Mouse (Mus musculus): Measurements from ENCODE around the gene Osbpl2. TPM values are rescaled to one million over a fixed set of nuclear protein-coding genes. Genes with fewer than 3 reads are reported as not detected.
A peak's percentile ranks its signal among the peaks of the same experiment; 100 is the strongest.

Osbpl2 gene
- polyA plus RNA-seq, 1 experiment from 2014 or later: 30.9 TPM

- WGBS: 75% methylated on average over 8 of the region's 8 CpGs
- Histone ChIP-seq H3K36me3 (ENCODE audit: insufficient read depth) (peaks cover 30% of the 10 kb centered on the region; the same call in 1 of the 2 replicates), H3K27me3 (ENCODE audit: insufficient read depth, low read length) (no peaks in the 10 kb centered on the region), H3K4me3 (ENCODE audit: low read depth, low read length) (no peak overlapping the region), H3K4me2 (no peak overlapping the region), H3K9ac (no peak overlapping the region), H3K27ac (ENCODE audit: low read depth) (no peak overlapping the region), H3K9me3 (ENCODE audit: low read depth, low read length) (no peaks in the 10 kb centered on the region), H3K4me1 (ENCODE audit: insufficient read depth) (no peaks in the 10 kb centered on the region)
- peak; percentile 18 for DNase-seq
- no peak for TF ChIP-seq CTCF (IDR thresholded peaks at IDR 0.05; ENCODE audit: low read depth)
- ATAC-seq (ENCODE audit: insufficient read depth): no peak
Observed at GRCm38 (mm10) chr2:180080680-180081079, 38.4 kb upstream of the Osbpl2 start.

GRCm38 (mm10) chr2:180083063-180083462, 36.0 kb upstream of the Osbpl2 start:
- DNase-seq (no peak), ATAC-seq (ENCODE audit: insufficient read depth) (no peak)
- Histone ChIP-seq H3K27ac (ENCODE audit: low read depth) (no peak overlapping the region), H3K4me1 (ENCODE audit: insufficient read depth) (no peaks in the 10 kb centered on the region), H3K4me3 (ENCODE audit: low read depth, low read length) (no peak overlapping the region), H3K36me3 (ENCODE audit: insufficient read depth) (peaks cover 31% of the 10 kb centered on the region; the same call in 1 of the 2 replicates), H3K27me3 (ENCODE audit: insufficient read depth, low read length) (no peaks in the 10 kb centered on the region), H3K9ac (no peak overlapping the region), H3K4me2 (no peak overlapping the region), H3K9me3 (ENCODE audit: low read depth, low read length) (no peaks in the 10 kb centered on the region)
- WGBS: 90% methylated on average over 10 of the region's 10 CpGs
- no peak for TF ChIP-seq CTCF (IDR thresholded peaks at IDR 0.05; ENCODE audit: low read depth)

- no peaks in the 10 kb centered on the region for H3K27me3 ChIP-seq (ENCODE audit: insufficient read depth, low read length)
- 19% methylated on average over 3 of the region's 3 CpGs for WGBS
- no peak for TF ChIP-seq CTCF (IDR thresholded peaks at IDR 0.05; ENCODE audit: low read depth)
- H3K4me2 ChIP-seq: no peak overlapping the region
- H3K27ac ChIP-seq (ENCODE audit: low read depth): no peak overlapping the region
- H3K4me1 ChIP-seq (ENCODE audit: insufficient read depth): no peaks in the 10 kb centered on the region
- H3K9ac ChIP-seq: no peak overlapping the region
- DNase-seq (no peak), ATAC-seq (ENCODE audit: insufficient read depth) (no peak)
- H3K9me3 ChIP-seq (ENCODE audit: low read depth, low read length): no peaks in the 10 kb centered on the region
- peaks cover 29% of the 10 kb centered on the region; the same call in 1 of the 2 replicates for H3K36me3 ChIP-seq (ENCODE audit: insufficient read depth)
- no peak overlapping the region for H3K4me3 ChIP-seq (ENCODE audit: low read depth, low read length)
Observed at GRCm38 (mm10) chr2:180084565-180084964, 34.5 kb upstream of the Osbpl2 start.

GRCm38 (mm10) chr2:180085926-180086636, 33.0 kb upstream of the Osbpl2 start:
- H3K4me2 ChIP-seq: no peak overlapping the region
- ATAC-seq (ENCODE audit: insufficient read depth) (no peak), DNase-seq (no peak)
- no peak overlapping the region for H3K9ac ChIP-seq
- H3K36me3 ChIP-seq (ENCODE audit: insufficient read depth): peaks cover 29% of the 10 kb centered on the region; the same call in 1 of the 2 replicates
- H3K4me3 ChIP-seq (ENCODE audit: low read depth, low read length): no peak overlapping the region
- WGBS: 61% methylated on average over 16 of the region's 16 CpGs
- H3K27me3 ChIP-seq (ENCODE audit: insufficient read depth, low read length): no peaks in the 10 kb centered on the region
- TF ChIP-seq CTCF (IDR thresholded peaks at IDR 0.05; ENCODE audit: low read depth): no peak
- no peaks in the 10 kb centered on the region for H3K9me3 ChIP-seq (ENCODE audit: low read depth, low read length)
- no peaks in the 10 kb centered on the region for H3K4me1 ChIP-seq (ENCODE audit: insufficient read depth)
- H3K27ac ChIP-seq (ENCODE audit: low read depth): no peak overlapping the region

- no peak for TF ChIP-seq CTCF (IDR thresholded peaks at IDR 0.05; ENCODE audit: low read depth)
- Histone ChIP-seq H3K9ac (no peak overlapping the region), H3K27me3 (ENCODE audit: insufficient read depth, low read length) (no peaks in the 10 kb centered on the region), H3K4me2 (no peak overlapping the region), H3K4me3 (ENCODE audit: low read depth, low read length) (no peak overlapping the region), H3K4me1 (ENCODE audit: insufficient read depth) (no peaks in the 10 kb centered on the region), H3K27ac (ENCODE audit: low read depth) (no peak overlapping the region), H3K36me3 (ENCODE audit: insufficient read depth) (peaks cover 29% of the 10 kb centered on the region; the same call in 1 of the 2 replicates), H3K9me3 (ENCODE audit: low read depth, low read length) (no peaks in the 10 kb centered on the region)
- DNase-seq (no peak), ATAC-seq (ENCODE audit: insufficient read depth) (no peak)
- 85% methylated on average over 5 of the region's 5 CpGs for WGBS
Observed at GRCm38 (mm10) chr2:180086637-180087027, 32.5 kb upstream of the Osbpl2 start.

- no peaks in the 10 kb centered on the region for H3K4me1 ChIP-seq (ENCODE audit: insufficient read depth)
- H3K27me3 ChIP-seq (ENCODE audit: insufficient read depth, low read length): no peaks in the 10 kb centered on the region
- DNase-seq: no peak
- no peak overlapping the region for H3K4me2 ChIP-seq
- no peaks in the 10 kb centered on the region for H3K9me3 ChIP-seq (ENCODE audit: low read depth, low read length)
- no peak overlapping the region for H3K27ac ChIP-seq (ENCODE audit: low read depth)
- no peak overlapping the region for H3K4me3 ChIP-seq (ENCODE audit: low read depth, low read length)
- 0 out of 2 replicates have a peak, but pooled peaks have one; percentile 23 for TF ChIP-seq CTCF (IDR thresholded peaks at IDR 0.05; ENCODE audit: low read depth)
- peaks cover 20% of the 10 kb centered on the region; the same call in 1 of the 2 replicates for H3K36me3 ChIP-seq (ENCODE audit: insufficient read depth)
- no peak overlapping the region for H3K9ac ChIP-seq
- 85% methylated on average over 4 of the region's 4 CpGs for WGBS
- ATAC-seq (ENCODE audit: insufficient read depth): no peak
Observed at GRCm38 (mm10) chr2:180087472-180087871, 31.6 kb upstream of the Osbpl2 start.

GRCm38 (mm10) chr2:180090285-180090684, 28.8 kb upstream of the Osbpl2 start:
- Histone ChIP-seq H3K4me3 (ENCODE audit: low read depth, low read length) (no peak overlapping the region), H3K27me3 (ENCODE audit: insufficient read depth, low read length) (no peaks in the 10 kb centered on the region), H3K36me3 (ENCODE audit: insufficient read depth) (peaks cover 8% of the 10 kb centered on the region; the same call in 1 of the 2 replicates), H3K9ac (no peak overlapping the region), H3K4me1 (ENCODE audit: insufficient read depth) (no peaks in the 10 kb centered on the region), H3K27ac (ENCODE audit: low read depth) (no peak overlapping the region), H3K9me3 (ENCODE audit: low read depth, low read length) (no peaks in the 10 kb centered on the region), H3K4me2 (no peak overlapping the region)
- DNase-seq (no peak), ATAC-seq (ENCODE audit: insufficient read depth) (no peak)
- TF ChIP-seq CTCF (IDR thresholded peaks at IDR 0.05; ENCODE audit: low read depth): no peak
- 44% methylated on average over 11 of the region's 11 CpGs for WGBS
